Mouse (Mus musculus) heart, adult 8-10 months (tissue): ENCODE measurements around the gene Ssbp1. TPM values are rescaled to one million over a fixed set of nuclear protein-coding genes. Genes with fewer than 3 reads are reported as not detected.
A peak's percentile ranks its signal among the peaks of the same experiment; 100 is the strongest.

Experiments
- DNase-seq: peaks from one replicate; pipeline ENCODE4 v3.0.0; 2022; ENCODE audit warnings: low spot score
- total RNA-seq, 4 experiments: library from RNA; stranded (reverse); gene quantifications; 2 replicates each; pipeline ENCODE4 v1.2.4; 2022

Ssbp1 gene
- 10 to 100 TPM; 29.8 to 43.8 (median 33.9) TPM for total RNA-seq

- DNase-seq = peak; percentile 91
Measured at GRCm38 (mm10) chr6:40470916-40471719, at the start of gene Ssbp1. Ssbp1 (plus strand) TSS chr6:40471352.

GRCm38 (mm10) chr6:40423013-40423412, 48.1 kb upstream of the Ssbp1 start:
- DNase-seq = no peak

GRCm38 (mm10) chr6:40423774-40424173, 47.4 kb upstream of the Ssbp1 start:
- DNase-seq = peak; percentile 38

- DNase-seq = no peak
Measured at GRCm38 (mm10) chr6:40427441-40427840, 43.7 kb upstream of the Ssbp1 start.

- DNase-seq = no peak
Measured at GRCm38 (mm10) chr6:40428696-40429095, 42.5 kb upstream of the Ssbp1 start.

- no peak for DNase-seq
Measured at GRCm38 (mm10) chr6:40429521-40429931, 41.6 kb upstream of the Ssbp1 start.

GRCm38 (mm10) chr6:40430251-40430650, 40.9 kb upstream of the Ssbp1 start:
- DNase-seq = no peak

- no peak for DNase-seq
Measured at GRCm38 (mm10) chr6:40430878-40431277, 40.3 kb upstream of the Ssbp1 start.

GRCm38 (mm10) chr6:40431356-40431755, 39.8 kb upstream of the Ssbp1 start:
- DNase-seq = no peak

- no peak for DNase-seq
Measured at GRCm38 (mm10) chr6:40431812-40432211, 39.3 kb upstream of the Ssbp1 start.

- DNase-seq = no peak
Measured at GRCm38 (mm10) chr6:40432346-40433275, 38.5 kb upstream of the Ssbp1 start.

- no peak for DNase-seq
Measured at GRCm38 (mm10) chr6:40434697-40435096, 36.5 kb upstream of the Ssbp1 start.

GRCm38 (mm10) chr6:40435151-40436046, 35.8 kb upstream of the Ssbp1 start:
- no peak for DNase-seq

GRCm38 (mm10) chr6:40436047-40436483, 35.1 kb upstream of the Ssbp1 start, which contains the start of gene E330009J07Rik:
E330009J07Rik (minus strand) TSS chr6:40436135.
- peak; percentile 73 for DNase-seq

GRCm38 (mm10) chr6:40438936-40439335, 32.2 kb upstream of the Ssbp1 start, which contains the start of gene Wee2:
Wee2 (plus strand) TSS chr6:40439088.
- DNase-seq = no peak

GRCm38 (mm10) chr6:40439731-40440130, 31.4 kb upstream of the Ssbp1 start:
- no peak for DNase-seq

- DNase-seq = no peak
Measured at GRCm38 (mm10) chr6:40441276-40441675, 29.9 kb upstream of the Ssbp1 start.

- DNase-seq = no peak
Measured at GRCm38 (mm10) chr6:40441755-40442154, 29.4 kb upstream of the Ssbp1 start.

GRCm38 (mm10) chr6:40443281-40443928, 27.7 kb upstream of the Ssbp1 start:
- DNase-seq = no peak

- DNase-seq = no peak
Measured at GRCm38 (mm10) chr6:40448626-40449025, 22.5 kb upstream of the Ssbp1 start.
